Mouse (Mus musculus): ENCODE data around the gene Nt5c. TPM values are rescaled to one million over a fixed set of nuclear protein-coding genes. Genes with fewer than 3 reads are reported as not detected.

Nt5c gene
- polyA plus RNA-seq, 1 experiment, result 173 TPM

GRCm38 (mm10) chr11:115441417-115441816 is 50.2 kb downstream of the Nt5c start:
- Histone ChIP-seq H3K27me3 (replicated peaks) (peaks cover 86% of the 10 kb centered on the region), H3K9me3 (peaks cover 23% of the 10 kb centered on the region), H3K36me3 (replicated peaks; ENCODE audit: low read length) (no peaks in the 10 kb centered on the region), H3K4me1 (peaks cover 19% of the 10 kb centered on the region), H3K4me3 (replicated peaks) (no peak overlapping the region)
- no peak for TF ChIP-seq GATA1 (IDR thresholded peaks at IDR 0.05; ENCODE audit: borderline replicate concordance, low read length)
- TF ChIP-seq FLI1 (IDR thresholded peaks at IDR 0.05; ENCODE audit: low read length), result no peak

Other genes with a start within 250 kb of the Nt5c start
- not detected in 2 replicates for gene Grin2c, start 224.6 kb downstream of the Nt5c start, polyA plus RNA-seq (2012; ENCODE audit: insufficient read depth, low replicate concordance)
- gene Fdxr, start 214.8 kb downstream of the Nt5c start, polyA plus RNA-seq (2012; ENCODE audit: insufficient read depth, low replicate concordance), result 21.8 and 28.5 TPM in 2 replicates
- gene Fads6, start 194.2 kb downstream of the Nt5c start, polyA plus RNA-seq (2012; ENCODE audit: insufficient read depth, low replicate concordance), result 0.07 TPM in 1 of 2 replicates, not detected in the other
- 0.11 TPM in 1 of 2 replicates, not detected in the other for gene Otop2, start 184.7 kb downstream of the Nt5c start, polyA plus RNA-seq (2012; ENCODE audit: insufficient read depth, low replicate concordance)
- not detected in 2 replicates for gene Ush1g, start 169.8 kb downstream of the Nt5c start, polyA plus RNA-seq (2012; ENCODE audit: insufficient read depth, low replicate concordance)
- not detected in 2 replicates for gene Otop3, start 157.1 kb downstream of the Nt5c start, polyA plus RNA-seq (2012; ENCODE audit: insufficient read depth, low replicate concordance)
- gene Hid1, start 124.1 kb downstream of the Nt5c start, polyA plus RNA-seq (2012; ENCODE audit: insufficient read depth, low replicate concordance), result 1.2 TPM in 1 of 2 replicates, not detected in the other
- not detected in 2 replicates for gene Cdr2l, start 109.9 kb downstream of the Nt5c start, polyA plus RNA-seq (2012; ENCODE audit: insufficient read depth, low replicate concordance)
- gene Mrpl58, start 88.1 kb downstream of the Nt5c start, polyA plus RNA-seq (2012; ENCODE audit: insufficient read depth, low replicate concordance), result 67.6 and 78.3 TPM in 2 replicates
- gene Atp5h, start 71.9 kb downstream of the Nt5c start, polyA plus RNA-seq (2012; ENCODE audit: insufficient read depth, low replicate concordance), result 10.1 and 109 TPM in 2 replicates
- 13.7 and 36.5 TPM in 2 replicates for gene Kctd2, start 71.7 kb downstream of the Nt5c start, polyA plus RNA-seq (2012; ENCODE audit: insufficient read depth, low replicate concordance)
- not detected in 2 replicates for gene Trim80, start 51.3 kb downstream of the Nt5c start, polyA plus RNA-seq (2012; ENCODE audit: insufficient read depth, low replicate concordance)
- not detected in 2 replicates for gene Slc16a5, start 29.4 kb downstream of the Nt5c start, polyA plus RNA-seq (2012; ENCODE audit: insufficient read depth, low replicate concordance)
- gene Armc7, start 16.2 kb downstream of the Nt5c start, polyA plus RNA-seq (2012; ENCODE audit: insufficient read depth, low replicate concordance), result 20.7 and 36.2 TPM in 2 replicates
- gene Jpt1, start 22.5 kb upstream of the Nt5c start, polyA plus RNA-seq (2012; ENCODE audit: insufficient read depth, low replicate concordance), result 334 and 807 TPM in 2 replicates
- gene Sumo2, start 44.4 kb upstream of the Nt5c start, polyA plus RNA-seq (2012; ENCODE audit: insufficient read depth, low replicate concordance), result 187 and 368 TPM in 2 replicates
- gene Nup85, start 72.6 kb upstream of the Nt5c start, polyA plus RNA-seq (2012; ENCODE audit: insufficient read depth, low replicate concordance), result 6.6 and 12.0 TPM in 2 replicates
- gene Mrps7, start 112.1 kb upstream of the Nt5c start, polyA plus RNA-seq (2012; ENCODE audit: insufficient read depth, low replicate concordance), result 13.8 and 37.9 TPM in 2 replicates
- 44.0 and 58.2 TPM in 2 replicates for gene Gga3, start 112.2 kb upstream of the Nt5c start, polyA plus RNA-seq (2012; ENCODE audit: insufficient read depth, low replicate concordance)
- 9.6 and 15.5 TPM in 2 replicates for gene Mif4gd, start 121.1 kb upstream of the Nt5c start, polyA plus RNA-seq (2012; ENCODE audit: insufficient read depth, low replicate concordance)
- 10.5 and 20.5 TPM in 2 replicates for gene Slc25a19, start 136.4 kb upstream of the Nt5c start, polyA plus RNA-seq (2012; ENCODE audit: insufficient read depth, low replicate concordance)
- 30.1 and 77.5 TPM in 2 replicates for gene Grb2, start 216.7 kb upstream of the Nt5c start, polyA plus RNA-seq (2012; ENCODE audit: insufficient read depth, low replicate concordance)